In the genomic region with DNA sequence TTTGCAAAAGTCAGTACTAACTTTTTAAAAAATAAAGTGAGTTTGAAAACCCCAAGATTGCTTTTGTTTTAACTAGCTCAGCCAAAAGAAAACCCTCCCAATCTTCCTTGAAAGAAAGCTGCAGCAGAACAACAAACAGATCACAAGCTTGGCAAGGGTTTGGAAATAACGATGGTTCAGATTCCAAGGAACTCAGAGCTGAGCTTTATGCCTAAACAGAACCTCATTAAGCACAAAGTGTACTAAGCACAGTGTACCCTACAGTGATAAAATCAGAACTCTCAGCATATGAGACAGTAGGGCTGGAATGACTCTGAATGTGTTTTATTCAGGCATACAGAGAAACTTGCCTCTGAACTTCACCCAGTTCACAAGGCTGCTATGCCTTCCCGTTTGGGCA, we compare ENCODE assay signal across 28 mouse cellular contexts.
DNase-seq lines count a peak whose midpoint lies in the region; ATAC-seq and TF ChIP-seq lines count a peak whose summit lies in the region.
"Had no signal": no experiment of that assay in that cellular context is flagged by ENCODE, and none has a peak within 500 bp of the region (broad histone marks: within the 10 kb centered on the region; RNA-seq: fewer than 3 reads in every experiment).

No protein-coding gene starts in this region.

- 46% methylated on average over 2 of the region's 2 CpGs for WGBS in heart, embryonic 12.5 days
- 67% methylated on average over 2 of the region's 2 CpGs for WGBS in liver, adult 2 months
- WGBS in liver, embryonic 12.5 days (ENCODE audit: insufficient replicate concordance) = 52% methylated on average over 2 of the region's 2 CpGs

- no peak overlapping the region for H3K4me2 ChIP-seq in heart, embryonic 12.5 days
- no peak overlapping the region for H3K4me2 ChIP-seq in liver, embryonic 12.5 days
- H3K4me2 ChIP-seq: embryonic facial prominence, embryonic 13.5 days; forebrain, embryonic 13.5 days; hindbrain, embryonic 13.5 days had no signal

- peak; percentile 85 for DNase-seq in heart, adult 11 months
- peak; percentile 15 for DNase-seq in liver, adult 2 months (ENCODE audit: extremely low read depth, low read depth, low spot score)
- DNase-seq in right cerebral cortex, adult 18-20 months = peak; percentile 1
- no peak for DNase-seq in right cerebral cortex, postnatal 36 days (ENCODE audit: low spot score in 2 of 2)
- peak; percentile 30 for DNase-seq in skeletal muscle tissue, adult 2 months (ENCODE audit: low read depth, low spot score)
- no peak for DNase-seq in left cerebral cortex, adult 11 months (ENCODE audit: low spot score)
- DNase-seq: adrenal gland, adult 2 months; adrenal gland, postnatal 14 days; cerebellum, adult 11-12 months; cerebellum, adult 8-10 months; cerebellum, postnatal 10 days; cerebellum, postnatal 36 days; embryo, embryonic 11 days; gastrocnemius, postnatal 14 days; heart, postnatal 36 days had no signal

- H3K79me2 ChIP-seq in liver, adult 2 months (ENCODE audit: control insufficient read depth, insufficient read depth, low read length) = no peaks in the 10 kb centered on the region

- H3K27ac ChIP-seq in heart, embryonic 12.5 days (ENCODE audit: poor library complexity, severe bottlenecking) = no peak overlapping the region
- no peak overlapping the region for H3K27ac ChIP-seq in liver, adult 2 months (replicated peaks; ENCODE audit: insufficient read depth, low read depth, low read length)
- H3K27ac ChIP-seq in liver, embryonic 12.5 days = no peak overlapping the region
- H3K27ac ChIP-seq: embryonic facial prominence, embryonic 10.5 days; embryonic facial prominence, embryonic 13.5 days; forebrain, embryonic 10.5 days; forebrain, embryonic 13.5 days; heart, embryonic 10.5 days; hindbrain, embryonic 10.5 days; hindbrain, embryonic 13.5 days had no signal

- no peak overlapping the region for H3K4me3 ChIP-seq in heart, embryonic 12.5 days
- H3K4me3 ChIP-seq in liver, adult 2 months (ENCODE audit: insufficient read depth, low read depth, low read length) = no peak overlapping the region
- H3K4me3 ChIP-seq in liver, embryonic 12.5 days = no peak overlapping the region
- H3K4me3 ChIP-seq: embryonic facial prominence, embryonic 10.5 days; embryonic facial prominence, embryonic 13.5 days; erythroblast, embryonic 14.5 days; forebrain, embryonic 10.5 days; forebrain, embryonic 13.5 days; heart, embryonic 10.5 days; hindbrain, embryonic 10.5 days; hindbrain, embryonic 13.5 days had no signal

- H3K9ac ChIP-seq in heart, embryonic 12.5 days = no peak overlapping the region
- no peak overlapping the region for H3K9ac ChIP-seq in liver, adult 2 months (ENCODE audit: low read depth, low read length)
- no peak overlapping the region for H3K9ac ChIP-seq in liver, embryonic 12.5 days
- H3K9ac ChIP-seq: embryonic facial prominence, embryonic 13.5 days; forebrain, embryonic 13.5 days; hindbrain, embryonic 13.5 days had no signal

- no peak for TF ChIP-seq CTCF in liver, adult 2 months (IDR thresholded peaks at IDR 0.05; ENCODE audit: low read depth, low read length)

- no peaks in the 10 kb centered on the region for H3K4me1 ChIP-seq in heart, embryonic 12.5 days (replicated peaks)
- no peaks in the 10 kb centered on the region for H3K4me1 ChIP-seq in liver, adult 2 months (ENCODE audit: control insufficient read depth, insufficient read depth, low read length)
- no peaks in the 10 kb centered on the region for H3K4me1 ChIP-seq in liver, embryonic 12.5 days
- H3K4me1 ChIP-seq: embryonic facial prominence, embryonic 10.5 days; embryonic facial prominence, embryonic 13.5 days; forebrain, embryonic 10.5 days; forebrain, embryonic 13.5 days; heart, embryonic 10.5 days; hindbrain, embryonic 10.5 days; hindbrain, embryonic 13.5 days had no signal

- no peaks in the 10 kb centered on the region for H3K27me3 ChIP-seq in heart, embryonic 12.5 days (replicated peaks)
- H3K27me3 ChIP-seq in liver, adult 2 months (ENCODE audit: control insufficient read depth, insufficient read depth, low read length) = no peaks in the 10 kb centered on the region
- no peaks in the 10 kb centered on the region for H3K27me3 ChIP-seq in liver, embryonic 12.5 days (replicated peaks)
- H3K27me3 ChIP-seq: embryonic facial prominence, embryonic 13.5 days; forebrain, embryonic 13.5 days; hindbrain, embryonic 13.5 days had no signal

- no peak for TF ChIP-seq POLR2A in liver, adult 2 months (IDR thresholded peaks at IDR 0.05; ENCODE audit: extremely low read depth, insufficient read depth, low read length)

- H3K36me3 ChIP-seq in heart, embryonic 12.5 days = no peaks in the 10 kb centered on the region
- H3K36me3 ChIP-seq in liver, adult 2 months (ENCODE audit: control insufficient read depth, insufficient read depth, low read length) = no peaks in the 10 kb centered on the region
- no peaks in the 10 kb centered on the region for H3K36me3 ChIP-seq in liver, embryonic 12.5 days
- H3K36me3 ChIP-seq: embryonic facial prominence, embryonic 10.5 days; embryonic facial prominence, embryonic 13.5 days; forebrain, embryonic 10.5 days; heart, embryonic 10.5 days; hindbrain, embryonic 10.5 days; hindbrain, embryonic 13.5 days had no signal

- no peaks in the 10 kb centered on the region for H3K9me3 ChIP-seq in heart, embryonic 12.5 days (replicated peaks)
- H3K9me3 ChIP-seq in liver, embryonic 12.5 days (replicated peaks) = no peaks in the 10 kb centered on the region
- H3K9me3 ChIP-seq: embryonic facial prominence, embryonic 10.5 days; embryonic facial prominence, embryonic 13.5 days; forebrain, embryonic 10.5 days; forebrain, embryonic 13.5 days; heart, embryonic 10.5 days; hindbrain, embryonic 10.5 days; hindbrain, embryonic 13.5 days had no signal

- ATAC-seq in heart, embryonic 12.5 days (ENCODE audit: insufficient number of reproducible peaks, low FRiP score) = no peak
- no peak for ATAC-seq in liver, embryonic 12.5 days
- ATAC-seq: CD4-positive, CD25-positive, alpha-beta regulatory T cell, adult 4 months; forebrain, embryonic 13.5 days; forebrain, embryonic 16.5 days; hindbrain, embryonic 16.5 days had no signal

Comparison
In these comparisons a context has a peak if more than half of its experiments do, and no peak if none do; other contexts are left out.
1. DNase-seq: peak in heart, adult 11 months (single experiment), liver, adult 2 months (single experiment), right cerebral cortex, adult 18-20 months (single experiment) and skeletal muscle tissue, adult 2 months (single experiment); none in right cerebral cortex, postnatal 36 days (0 of 2) and left cerebral cortex, adult 11 months (single experiment).